Mouse (Mus musculus) c-Kit-positive CD71-positive TER-119-positive erythroid progenitor cells, embryonic 14.5 days (primary cell): ENCODE results near the gene Zbtb37.
"Not testable (repeated sequence)": the region's sequence is repeated elsewhere in the genome, so short reads cannot be mapped to it uniquely, and the experiment has no call there.

Experiments used
- DNase-seq: peaks from one replicate; pipeline ENCODE4 v3.0.0-alpha.2; 2013; ENCODE audit warnings: low spot score

The Zbtb37 gene

DNA sequence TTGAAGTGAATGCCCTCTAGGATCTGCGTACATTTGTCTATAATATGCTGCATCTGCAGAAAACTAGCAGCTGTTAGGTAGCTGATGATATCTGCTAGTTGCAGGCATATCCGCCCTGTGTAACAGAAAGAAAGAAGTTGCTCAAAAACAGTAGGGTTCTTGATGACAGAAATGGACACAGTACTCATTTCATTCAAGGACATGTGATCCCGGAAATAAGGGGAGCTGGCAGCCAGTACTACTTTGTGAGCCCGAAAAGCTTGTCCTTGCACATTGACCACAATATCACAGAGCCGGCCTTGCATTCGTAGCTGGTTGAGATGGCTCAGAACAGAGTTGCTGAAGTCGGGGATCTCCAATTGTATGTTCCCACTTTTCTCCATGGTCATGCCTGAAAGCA is 2.3 kb downstream of the Zbtb37 start:
- DNase-seq: no peak

- DNase-seq: no peak
Observed at GRCm38 (mm10) chr1:161031881-161032280, 2.8 kb downstream of the Zbtb37 start.

- DNase-seq: no peak
Observed at GRCm38 (mm10) chr1:161030058-161030457, 4.6 kb downstream of the Zbtb37 start.

DNA sequence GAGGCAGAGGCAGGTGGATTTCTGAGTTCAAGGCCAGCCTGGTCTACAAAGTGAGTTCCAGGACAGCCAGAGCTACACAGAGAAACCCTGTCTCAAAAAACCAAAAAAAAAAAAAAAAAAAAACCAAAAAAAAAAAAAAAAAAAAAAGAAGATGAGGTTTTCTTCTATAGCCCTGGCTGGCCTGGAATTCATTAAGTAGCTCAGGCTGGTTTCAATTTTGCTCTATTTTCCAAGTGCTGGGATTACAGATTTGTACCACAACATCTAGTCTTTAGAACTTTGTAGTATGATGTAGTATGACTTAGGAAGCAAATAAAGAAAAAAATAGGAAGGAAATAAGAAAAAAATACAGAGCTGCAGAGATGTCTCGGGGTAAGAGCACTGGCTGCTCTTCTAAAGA is 6.2 kb downstream of the Zbtb37 start:
- not testable (repeated sequence) for DNase-seq

- no peak for DNase-seq
Observed at GRCm38 (mm10) chr1:161027196-161027595, 7.5 kb downstream of the Zbtb37 start.

DNA sequence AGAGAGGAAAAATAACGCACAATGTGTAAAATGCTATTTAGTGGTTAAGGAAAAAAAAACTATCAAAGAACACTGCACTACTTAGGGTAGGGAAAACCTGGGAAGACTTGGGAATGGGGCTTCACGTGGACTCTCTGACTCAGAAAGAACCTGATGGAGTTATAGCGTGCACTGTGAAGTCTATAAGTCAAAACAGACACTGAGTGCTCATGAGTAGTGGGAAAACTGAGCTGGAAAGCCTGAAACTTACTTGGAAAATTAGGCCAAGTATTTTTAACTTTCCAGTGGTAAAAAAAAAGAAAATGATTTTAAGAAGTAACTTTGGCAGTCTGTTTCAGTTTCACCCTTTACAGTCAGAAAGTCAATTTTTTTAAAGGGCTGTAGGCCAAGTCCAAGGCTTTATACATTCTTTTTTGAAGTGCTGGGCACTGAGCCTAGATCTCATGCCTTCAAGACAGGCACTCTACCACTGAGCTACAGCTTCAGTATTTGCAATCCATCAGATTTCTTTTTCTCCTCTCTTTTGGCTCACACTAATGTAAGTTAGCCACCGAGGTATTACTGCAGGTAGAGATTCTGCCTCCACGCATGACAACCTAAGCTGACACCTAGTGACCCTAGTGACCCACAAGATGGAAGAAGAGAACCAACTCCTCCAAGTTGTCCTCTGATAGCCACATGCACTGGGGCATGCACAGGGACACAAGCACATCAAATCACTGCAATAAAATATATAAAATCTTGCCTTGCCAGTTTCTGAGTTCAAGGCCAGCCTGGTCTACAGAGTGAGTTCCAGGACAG is 9.0 kb downstream of the Zbtb37 start:
- DNase-seq: no peak

GRCm38 (mm10) chr1:161020051-161020450 is 14.6 kb downstream of the Zbtb37 start:
- DNase-seq: no peak

DNA sequence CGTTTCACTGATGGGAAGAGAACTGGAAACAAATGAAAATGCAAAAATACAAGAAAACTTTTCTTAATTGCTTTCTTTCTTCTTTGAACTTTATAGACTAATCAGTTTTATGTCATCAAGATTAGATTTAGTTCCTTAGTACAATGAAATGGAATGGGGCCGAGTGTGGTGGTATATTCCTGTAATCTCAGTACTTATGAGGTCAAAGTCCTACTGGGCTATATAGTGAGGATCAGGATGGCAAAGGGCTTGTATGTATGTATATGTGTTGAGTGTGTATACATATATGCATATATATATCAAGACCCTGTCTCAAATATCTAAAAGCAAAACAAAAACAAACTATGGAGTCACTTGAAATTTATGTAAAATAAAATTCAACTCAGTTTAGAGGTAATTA is 18.3 kb downstream of the Zbtb37 start:
- DNase-seq: no peak

GRCm38 (mm10) chr1:161010436-161010835 is 24.2 kb downstream of the Zbtb37 start:
- no peak for DNase-seq

DNA sequence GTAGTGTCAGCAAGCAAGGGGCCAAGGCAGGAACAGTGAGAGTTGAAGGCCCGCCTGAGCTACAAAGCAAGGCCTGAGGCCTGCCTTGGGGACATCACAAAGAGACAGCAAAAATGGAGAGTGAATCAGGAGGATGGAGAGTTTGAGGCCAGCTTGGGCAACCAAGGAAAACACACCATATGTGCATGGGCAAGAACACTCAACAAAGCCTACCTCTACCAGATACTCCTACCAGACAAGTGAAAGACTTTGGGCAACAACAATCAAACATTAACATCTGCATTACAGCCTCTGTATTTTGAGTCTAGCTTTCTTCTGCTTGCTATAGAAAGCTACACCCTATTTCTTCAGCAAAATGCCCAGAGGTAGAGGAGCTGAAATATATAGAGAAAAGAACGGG is 26.6 kb downstream of the Zbtb37 start:
- DNase-seq: no peak

DNA sequence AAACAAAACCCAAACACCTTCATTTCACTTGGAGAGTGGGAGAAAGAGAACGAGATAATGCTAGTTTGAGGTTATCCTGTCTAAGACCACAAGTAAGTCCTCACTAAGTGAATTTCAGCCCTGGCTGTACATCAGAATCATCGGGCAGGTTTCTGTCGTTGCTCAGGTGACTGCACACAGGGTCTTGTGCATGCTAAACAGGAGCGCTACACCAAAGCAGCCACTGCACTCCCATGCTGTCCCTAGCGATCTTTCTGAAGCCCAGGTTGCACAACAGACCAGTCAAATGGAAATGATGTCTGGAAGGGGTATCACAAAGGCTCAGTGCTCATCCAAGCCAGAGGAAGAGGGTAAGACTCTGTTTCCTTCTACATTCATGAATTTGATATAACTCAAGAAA is 28.2 kb downstream of the Zbtb37 start:
- DNase-seq: no peak

- no peak for DNase-seq
Observed at GRCm38 (mm10) chr1:161005526-161005925, 29.1 kb downstream of the Zbtb37 start.

DNA sequence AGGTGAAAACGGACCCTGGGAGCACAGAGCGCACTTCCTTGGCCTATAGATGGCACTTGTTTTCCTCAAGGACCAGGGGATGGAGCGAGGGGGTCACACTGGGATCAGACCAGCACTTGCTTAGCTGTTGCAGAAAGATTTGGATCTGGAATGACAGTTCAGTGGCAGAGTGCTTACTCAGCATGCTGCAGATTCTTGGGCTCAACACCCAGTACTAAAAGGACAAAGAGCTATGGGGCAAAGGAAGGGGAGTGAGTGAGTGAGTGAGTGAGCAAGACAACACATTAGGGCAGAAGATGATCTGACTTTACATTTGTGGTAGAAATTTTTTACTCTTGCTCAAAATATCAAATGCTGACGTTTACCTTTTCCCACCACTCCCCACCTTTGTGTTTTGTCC is 29.7 kb downstream of the Zbtb37 start:
- DNase-seq: no peak

DNA sequence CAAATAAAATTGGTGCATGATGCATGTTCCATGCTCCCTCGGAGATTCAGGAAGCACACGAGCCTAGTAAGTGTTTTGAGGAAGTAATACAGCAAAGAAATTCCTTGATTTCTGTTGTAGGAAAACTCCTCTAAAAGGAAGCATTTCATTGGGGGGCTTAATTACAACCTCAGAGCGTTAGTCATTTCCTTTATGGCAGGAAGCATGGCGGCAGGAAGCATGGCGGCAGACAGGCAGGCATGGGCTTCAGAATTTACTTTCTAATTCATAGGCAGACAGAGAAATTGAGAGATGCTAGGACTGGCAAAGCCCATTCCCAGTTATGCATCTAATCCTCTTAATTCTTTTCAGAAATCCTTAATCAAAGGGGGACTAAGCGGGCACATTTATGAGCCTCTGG is 40.8 kb downstream of the Zbtb37 start:
- DNase-seq: no peak

DNA sequence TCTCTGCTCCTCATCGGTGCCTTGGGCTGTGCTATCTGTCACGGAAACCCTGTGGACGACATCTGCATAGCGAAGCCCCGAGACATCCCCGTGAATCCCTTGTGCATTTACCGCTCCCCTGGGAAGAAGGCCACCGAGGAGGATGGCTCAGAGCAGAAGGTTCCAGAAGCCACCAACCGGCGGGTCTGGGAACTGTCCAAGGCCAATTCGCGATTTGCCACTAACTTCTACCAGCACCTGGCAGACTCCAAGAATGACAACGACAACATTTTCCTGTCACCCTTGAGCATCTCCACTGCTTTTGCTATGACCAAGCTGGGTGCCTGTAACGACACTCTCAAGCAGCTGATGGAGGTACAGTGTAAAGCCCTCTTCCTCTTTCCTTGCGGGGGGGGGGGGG is 45.3 kb downstream of the Zbtb37 start:
- DNase-seq: no peak

GRCm38 (mm10) chr1:160986881-160987635 is 47.6 kb downstream of the Zbtb37 start:
- DNase-seq: no peak

- DNase-seq: no peak
Observed at GRCm38 (mm10) chr1:160985477-160985876, 49.2 kb downstream of the Zbtb37 start.

DNA sequence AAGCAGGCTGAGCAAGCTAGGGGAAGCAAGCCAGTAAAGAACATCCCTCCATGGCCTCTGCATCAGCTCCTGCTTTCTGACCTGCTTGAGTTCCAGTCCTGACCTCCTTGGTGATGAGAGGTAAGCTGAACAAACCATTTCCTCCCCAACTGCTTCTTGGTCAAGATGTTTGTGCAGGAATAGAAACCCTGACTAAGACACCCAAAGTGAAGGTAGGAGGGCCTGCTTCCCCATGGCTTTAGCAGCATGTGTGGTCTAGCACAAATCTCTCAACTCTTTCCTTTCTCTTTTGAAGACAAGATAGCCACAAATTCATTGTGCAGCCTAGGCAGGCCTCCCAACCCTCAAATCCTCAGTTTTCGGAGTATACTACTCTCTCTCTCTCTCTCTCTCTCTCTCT is 49.9 kb downstream of the Zbtb37 start:
- not testable (repeated sequence) for DNase-seq

GRCm38 (mm10) chr1:160982887-160983286 is 51.8 kb downstream of the Zbtb37 start:
- DNase-seq: no peak

DNA sequence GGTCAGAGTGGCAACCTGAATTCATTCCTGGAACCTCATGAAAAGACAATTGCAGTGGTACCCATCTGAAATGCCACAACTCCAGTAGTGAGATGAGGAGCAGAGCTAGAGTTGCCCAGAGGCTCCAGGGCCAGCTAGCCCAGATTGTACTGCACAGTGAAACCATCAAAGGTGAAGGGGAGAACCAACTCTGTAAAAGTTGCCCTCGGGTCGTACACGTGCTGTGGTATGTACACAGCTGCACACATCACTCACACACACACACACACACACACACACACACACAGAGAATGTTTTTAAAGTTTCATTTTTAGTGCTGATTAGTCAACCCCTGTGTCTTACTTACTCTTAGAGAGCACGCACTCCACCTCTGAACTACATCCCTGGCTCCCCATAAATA is 53.3 kb downstream of the Zbtb37 start:
- no peak for DNase-seq

- no peak for DNase-seq
Observed at GRCm38 (mm10) chr1:160980537-160981234, 54.0 kb downstream of the Zbtb37 start.

DNA sequence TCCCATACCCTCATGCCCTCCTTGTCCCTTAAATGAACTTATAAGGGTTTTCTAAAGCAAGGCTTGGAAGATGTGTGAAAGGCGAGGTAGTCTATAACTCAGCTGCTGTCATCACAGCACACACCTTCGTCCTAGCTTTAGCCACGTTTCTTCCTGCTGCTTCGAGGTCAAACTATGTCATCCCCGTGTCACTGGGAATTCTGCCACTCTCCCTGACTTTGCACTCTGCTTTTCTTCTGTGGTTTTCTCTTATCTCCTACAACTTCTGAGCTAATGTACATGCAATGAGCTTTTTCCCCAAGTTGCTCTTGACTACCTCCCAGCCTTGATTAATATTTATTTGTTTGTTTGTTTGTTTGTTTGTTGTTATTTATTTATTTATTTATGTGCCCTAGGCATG is 54.6 kb downstream of the Zbtb37 start:
- DNase-seq: no peak
